Mouse (Mus musculus) heart, adult 2 months (tissue): ENCODE results near the gene Drap1.

Experiments used
- CTCF ChIP-seq: fragments of 200-600 bp; IDR thresholded peaks from 2 replicates; pipeline ENCODE4 v1.8.1; 2022; ENCODE audit warnings: antibody characterized with exemption, mild to moderate bottlenecking, moderate library complexity
- POLR2A ChIP-seq: fragments of 200-500 bp; IDR thresholded peaks from 2 replicates; pipeline ENCODE4 v1.6.1; 2011; ENCODE audit warnings: mild to moderate bottlenecking, low read depth, low read length, control low read depth; ENCODE audit not compliant: insufficient read depth

- TF ChIP-seq POLR2A = no peak
- no peak for TF ChIP-seq CTCF
Observed at GRCm38 (mm10) chr19:5459896-5460295, 35.1 kb upstream of the Drap1 start.
